Mouse (Mus musculus): Measurements from ENCODE around the gene Lpar1. TPM values are rescaled to one million over a fixed set of nuclear protein-coding genes. Genes with fewer than 3 reads are reported as not detected.
A peak's percentile ranks its signal among the peaks of the same experiment; 100 is the strongest.

The Lpar1 gene
- polyA plus RNA-seq, 1 experiment from 2014 or later, result 115 TPM

- no peak overlapping the region for H3K9ac ChIP-seq (ENCODE audit: low read depth, low read length)
- no peak for DNase-seq (ENCODE audit: low spot score)
- ATAC-seq (ENCODE audit: low read depth), result no peak
- H3K27ac ChIP-seq (replicated peaks; ENCODE audit: low read depth, low read length), result no peak overlapping the region
- H3K27me3 ChIP-seq (replicated peaks; ENCODE audit: control insufficient read depth, insufficient read depth, low read length), result no peaks in the 10 kb centered on the region
- WGBS, result 77% methylated on average over 3 of the region's 3 CpGs
- peaks cover 6% of the 10 kb centered on the region; the same call in 1 of the 2 replicates for H3K9me3 ChIP-seq (ENCODE audit: control insufficient read depth, low read length)
- peaks cover 51% of the 10 kb centered on the region for H3K4me1 ChIP-seq (ENCODE audit: control insufficient read depth, insufficient read depth, low read length)
- H3K4me2 ChIP-seq (ENCODE audit: low read depth, low read length), result no peak overlapping the region
- peaks cover 20% of the 10 kb centered on the region for H3K36me3 ChIP-seq (ENCODE audit: control insufficient read depth, insufficient read depth, low read length)
- H3K4me3 ChIP-seq (ENCODE audit: low read depth, low read length), result no peak overlapping the region
Observed at GRCm38 (mm10) chr4:58499241-58499640, 54.5 kb downstream of the Lpar1 start.

GRCm38 (mm10) chr4:58498734-58499133 lies 55.0 kb downstream of the Lpar1 start:
- Histone ChIP-seq H3K4me1 (ENCODE audit: control insufficient read depth, insufficient read depth, low read length) (peaks cover 51% of the 10 kb centered on the region), H3K27ac (replicated peaks; ENCODE audit: low read depth, low read length) (peak overlapping the region; percentile 19), H3K27me3 (replicated peaks; ENCODE audit: control insufficient read depth, insufficient read depth, low read length) (no peaks in the 10 kb centered on the region), H3K9ac (ENCODE audit: low read depth, low read length) (no peak overlapping the region), H3K4me2 (ENCODE audit: low read depth, low read length) (no peak overlapping the region), H3K36me3 (ENCODE audit: control insufficient read depth, insufficient read depth, low read length) (peaks cover 15% of the 10 kb centered on the region), H3K4me3 (ENCODE audit: low read depth, low read length) (no peak overlapping the region), H3K9me3 (ENCODE audit: control insufficient read depth, low read length) (peaks cover 6% of the 10 kb centered on the region; the same call in 1 of the 2 replicates)
- ATAC-seq (ENCODE audit: low read depth) (no peak), DNase-seq (ENCODE audit: low spot score) (no peak)
- WGBS, result 61% methylated on average over 6 of the region's 6 CpGs

GRCm38 (mm10) chr4:58497284-58497683 lies 56.4 kb downstream of the Lpar1 start:
- DNase-seq (ENCODE audit: low spot score), result peak; percentile 88
- peak; percentile 35; the same call in 1 of the 2 replicates for ATAC-seq (ENCODE audit: low read depth)
- Histone ChIP-seq H3K36me3 (ENCODE audit: control insufficient read depth, insufficient read depth, low read length) (0 out of 2 replicates have a peak, but pooled peaks cover under 1% of the 10 kb centered on the region), H3K4me1 (ENCODE audit: control insufficient read depth, insufficient read depth, low read length) (peaks cover 49% of the 10 kb centered on the region), H3K27me3 (replicated peaks; ENCODE audit: control insufficient read depth, insufficient read depth, low read length) (no peaks in the 10 kb centered on the region), H3K9ac (ENCODE audit: low read depth, low read length) (no peak overlapping the region), H3K9me3 (ENCODE audit: control insufficient read depth, low read length) (no peaks in the 10 kb centered on the region), H3K4me2 (ENCODE audit: low read depth, low read length) (no peak overlapping the region), H3K4me3 (ENCODE audit: low read depth, low read length) (no peak overlapping the region), H3K27ac (replicated peaks; ENCODE audit: low read depth, low read length) (peak overlapping the region; percentile 19; the same call in 1 of the 2 replicates)
- WGBS, result 33% methylated on average over 4 of the region's 4 CpGs

- Histone ChIP-seq H3K9me3 (ENCODE audit: control insufficient read depth, low read length) (no peaks in the 10 kb centered on the region), H3K36me3 (ENCODE audit: control insufficient read depth, insufficient read depth, low read length) (no peaks in the 10 kb centered on the region), H3K4me1 (ENCODE audit: control insufficient read depth, insufficient read depth, low read length) (peaks cover 43% of the 10 kb centered on the region), H3K4me2 (ENCODE audit: low read depth, low read length) (no peak overlapping the region), H3K9ac (ENCODE audit: low read depth, low read length) (no peak overlapping the region), H3K27ac (replicated peaks; ENCODE audit: low read depth, low read length) (peak overlapping the region; percentile 4; the same call in 1 of the 2 replicates), H3K27me3 (replicated peaks; ENCODE audit: control insufficient read depth, insufficient read depth, low read length) (no peaks in the 10 kb centered on the region), H3K4me3 (ENCODE audit: low read depth, low read length) (no peak overlapping the region)
- WGBS, result 63% methylated on average over 8 of the region's 8 CpGs
- no peak for DNase-seq (ENCODE audit: low spot score)
- no peak for ATAC-seq (ENCODE audit: low read depth)
Observed at GRCm38 (mm10) chr4:58496743-58497142, 57.0 kb downstream of the Lpar1 start.

GRCm38 (mm10) chr4:58491742-58492141 lies 62.0 kb downstream of the Lpar1 start:
- Histone ChIP-seq H3K9me3 (ENCODE audit: control insufficient read depth, low read length) (no peaks in the 10 kb centered on the region), H3K36me3 (ENCODE audit: control insufficient read depth, insufficient read depth, low read length) (peaks cover 4% of the 10 kb centered on the region; the same call in 1 of the 2 replicates), H3K9ac (ENCODE audit: low read depth, low read length) (no peak overlapping the region), H3K4me3 (ENCODE audit: low read depth, low read length) (no peak overlapping the region), H3K27ac (replicated peaks; ENCODE audit: low read depth, low read length) (no peak overlapping the region), H3K4me2 (ENCODE audit: low read depth, low read length) (no peak overlapping the region), H3K4me1 (ENCODE audit: control insufficient read depth, insufficient read depth, low read length) (0 out of 2 replicates have a peak, but pooled peaks cover 1% of the 10 kb centered on the region), H3K27me3 (replicated peaks; ENCODE audit: control insufficient read depth, insufficient read depth, low read length) (no peaks in the 10 kb centered on the region)
- WGBS, result 76% methylated on average over 3 of the region's 3 CpGs
- no peak for DNase-seq (ENCODE audit: low spot score)
- no peak for ATAC-seq (ENCODE audit: low read depth)

- no peak overlapping the region for H3K9ac ChIP-seq (ENCODE audit: low read depth, low read length)
- peaks cover 14% of the 10 kb centered on the region for H3K36me3 ChIP-seq (ENCODE audit: control insufficient read depth, insufficient read depth, low read length)
- no peak overlapping the region for H3K4me2 ChIP-seq (ENCODE audit: low read depth, low read length)
- WGBS, result 70% methylated on average over 4 of the region's 4 CpGs
- ATAC-seq (ENCODE audit: low read depth), result no peak
- no peak overlapping the region for H3K4me3 ChIP-seq (ENCODE audit: low read depth, low read length)
- no peaks in the 10 kb centered on the region for H3K4me1 ChIP-seq (ENCODE audit: control insufficient read depth, insufficient read depth, low read length)
- no peaks in the 10 kb centered on the region for H3K9me3 ChIP-seq (ENCODE audit: control insufficient read depth, low read length)
- DNase-seq (ENCODE audit: low spot score), result no peak
- H3K27me3 ChIP-seq (replicated peaks; ENCODE audit: control insufficient read depth, insufficient read depth, low read length), result no peaks in the 10 kb centered on the region
- H3K27ac ChIP-seq (replicated peaks; ENCODE audit: low read depth, low read length), result no peak overlapping the region
Observed at GRCm38 (mm10) chr4:58490374-58490773, 63.3 kb downstream of the Lpar1 start.

GRCm38 (mm10) chr4:58478564-58478963 lies 75.1 kb downstream of the Lpar1 start:
- Histone ChIP-seq H3K4me2 (ENCODE audit: low read depth, low read length) (no peak overlapping the region), H3K9me3 (ENCODE audit: control insufficient read depth, low read length) (0 out of 2 replicates have a peak, but pooled peaks cover 7% of the 10 kb centered on the region), H3K27ac (replicated peaks; ENCODE audit: low read depth, low read length) (no peak overlapping the region), H3K9ac (ENCODE audit: low read depth, low read length) (no peak overlapping the region), H3K36me3 (ENCODE audit: control insufficient read depth, insufficient read depth, low read length) (peaks cover 39% of the 10 kb centered on the region), H3K4me3 (ENCODE audit: low read depth, low read length) (no peak overlapping the region), H3K27me3 (replicated peaks; ENCODE audit: control insufficient read depth, insufficient read depth, low read length) (no peaks in the 10 kb centered on the region), H3K4me1 (ENCODE audit: control insufficient read depth, insufficient read depth, low read length) (no peaks in the 10 kb centered on the region)
- 96% methylated on average over 1 of the region's 1 CpGs for WGBS
- no peak for DNase-seq (ENCODE audit: low spot score)
- no peak for ATAC-seq (ENCODE audit: low read depth)

- Histone ChIP-seq H3K4me3 (ENCODE audit: low read depth, low read length) (no peak overlapping the region), H3K4me2 (ENCODE audit: low read depth, low read length) (no peak overlapping the region), H3K4me1 (ENCODE audit: control insufficient read depth, insufficient read depth, low read length) (no peaks in the 10 kb centered on the region), H3K27ac (replicated peaks; ENCODE audit: low read depth, low read length) (no peak overlapping the region), H3K9me3 (ENCODE audit: control insufficient read depth, low read length) (0 out of 2 replicates have a peak, but pooled peaks cover 3% of the 10 kb centered on the region), H3K9ac (ENCODE audit: low read depth, low read length) (no peak overlapping the region), H3K36me3 (ENCODE audit: control insufficient read depth, insufficient read depth, low read length) (peaks cover 30% of the 10 kb centered on the region), H3K27me3 (replicated peaks; ENCODE audit: control insufficient read depth, insufficient read depth, low read length) (no peaks in the 10 kb centered on the region)
- DNase-seq (ENCODE audit: low spot score) (no peak), ATAC-seq (ENCODE audit: low read depth) (no peak)
- WGBS, result 90% methylated on average over 8 of the region's 8 CpGs
Observed at GRCm38 (mm10) chr4:58477691-58478090, 76.0 kb downstream of the Lpar1 start.

GRCm38 (mm10) chr4:58471203-58471910 lies 82.3 kb downstream of the Lpar1 start:
- Histone ChIP-seq H3K36me3 (ENCODE audit: control insufficient read depth, insufficient read depth, low read length) (peaks cover 7% of the 10 kb centered on the region; the same call in 1 of the 2 replicates), H3K4me2 (ENCODE audit: low read depth, low read length) (no peak overlapping the region), H3K4me1 (ENCODE audit: control insufficient read depth, insufficient read depth, low read length) (no peaks in the 10 kb centered on the region), H3K9ac (ENCODE audit: low read depth, low read length) (no peak overlapping the region), H3K27ac (replicated peaks; ENCODE audit: low read depth, low read length) (no peak overlapping the region; the same call in 1 of the 2 replicates), H3K4me3 (ENCODE audit: low read depth, low read length) (no peak overlapping the region), H3K9me3 (ENCODE audit: control insufficient read depth, low read length) (no peaks in the 10 kb centered on the region), H3K27me3 (replicated peaks; ENCODE audit: control insufficient read depth, insufficient read depth, low read length) (no peaks in the 10 kb centered on the region)
- 66% methylated on average over 4 of the region's 4 CpGs for WGBS
- DNase-seq (ENCODE audit: low spot score) (no peak), ATAC-seq (ENCODE audit: low read depth) (no peak)

Data from embryonic facial prominence, embryonic 14.5 days (tissue).